Mouse (Mus musculus) left cerebral cortex, adult 8-10 months (tissue): ENCODE results near the gene Acot11. TPM values are rescaled to one million over a fixed set of nuclear protein-coding genes. Genes with fewer than 3 reads are reported as not detected.
A peak's percentile ranks its signal among the peaks of the same experiment; 100 is the strongest.
"Not testable (repeated sequence)": the region's sequence is repeated elsewhere in the genome, so short reads cannot be mapped to it uniquely, and the experiment has no call there.

ENCODE experiments used
- DNase-seq, 2 experiments: peaks; one replicate each; pipeline ENCODE4 v3.0.0; 2022; ENCODE audit warnings: low spot score in 2 of 2
- total RNA-seq, 4 experiments: library from RNA; stranded (reverse); gene quantifications; 2 replicates each; pipeline ENCODE4 v1.2.4; 2022

Acot11 gene
- total RNA-seq, 4 experiments from 2014 or later: 31.0 to 59.2 (median 51.8) TPM

DNA sequence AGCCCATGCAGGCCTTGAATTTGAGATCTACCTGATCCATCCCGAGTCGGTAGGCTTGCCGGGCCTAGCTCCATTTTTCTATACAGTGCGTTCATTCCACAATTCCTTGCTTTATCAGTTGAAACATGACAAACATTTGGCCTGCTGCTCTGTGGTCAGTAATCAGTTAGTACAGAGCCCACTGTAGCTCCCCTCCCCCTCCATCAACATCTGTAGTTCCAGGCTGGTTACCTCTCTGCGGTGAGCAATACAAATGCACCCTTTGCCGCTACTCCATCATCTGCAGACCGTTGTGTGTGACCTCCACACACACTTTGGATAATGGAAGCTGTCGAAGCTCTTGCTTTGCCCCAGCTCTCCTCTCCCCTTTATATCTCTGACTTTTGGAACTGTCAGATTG, 6.4 kb upstream of the Acot11 start:
- DNase-seq: no peak

DNA sequence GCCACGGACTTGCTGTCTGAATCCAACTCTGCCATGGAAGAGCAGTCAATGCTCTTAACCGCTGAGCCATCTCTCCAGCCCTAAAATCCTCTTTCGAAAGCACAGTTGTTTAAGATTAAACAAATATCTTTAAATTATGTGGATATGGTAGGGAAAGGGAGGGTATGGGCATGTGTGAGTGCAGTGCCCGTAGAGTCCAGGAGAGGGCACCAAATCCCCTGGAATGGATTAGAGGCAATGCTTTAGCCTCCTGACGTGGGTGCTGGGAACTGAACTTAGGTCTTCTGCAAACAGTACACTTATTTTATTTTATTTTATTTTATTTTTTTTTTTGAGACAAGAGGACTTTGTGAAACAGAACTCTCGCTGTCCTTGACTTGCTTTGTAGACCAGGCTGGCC, 5.2 kb upstream of the Acot11 start:
- DNase-seq: no peak

DNA sequence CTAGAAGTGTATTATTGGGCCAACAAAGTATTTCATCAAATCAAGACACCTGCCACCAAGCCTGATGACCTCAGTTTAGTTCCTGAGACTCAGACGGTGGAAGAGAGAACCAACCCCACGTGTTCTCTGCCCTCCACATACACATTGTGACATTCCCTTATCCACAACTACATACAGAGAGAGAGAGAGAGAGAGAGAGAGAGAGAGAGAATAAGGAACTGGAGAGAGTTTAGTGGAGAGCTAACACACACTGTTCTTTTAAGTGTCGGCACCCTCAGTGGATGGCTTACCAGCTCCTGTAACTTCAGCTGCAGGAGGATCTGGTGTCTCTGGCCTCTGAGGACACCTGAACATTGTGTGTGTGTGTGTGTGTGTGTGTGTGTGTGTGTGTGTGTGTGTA, 2.5 kb upstream of the Acot11 start:
- no peak for DNase-seq

DNA sequence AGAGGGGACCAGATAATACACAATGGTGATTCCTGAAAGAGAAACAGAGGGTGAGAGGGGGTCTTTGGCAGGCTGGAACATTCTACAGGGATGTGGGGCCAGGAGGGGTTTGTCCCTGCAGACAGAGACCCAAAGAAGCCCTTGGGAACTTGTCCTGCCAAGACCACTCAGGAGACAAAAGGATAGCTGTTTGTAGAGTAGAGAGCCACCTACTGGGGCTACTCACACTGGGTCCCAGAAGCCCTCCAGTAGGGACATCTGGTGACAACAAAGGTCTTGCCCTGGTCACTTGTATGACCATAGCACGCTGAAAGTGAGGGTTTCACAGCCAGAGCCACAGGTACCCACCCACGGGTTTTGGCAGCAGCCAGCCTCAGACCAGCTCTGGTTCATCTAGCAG, 1.1 kb upstream of the Acot11 start:
- DNase-seq: no peak

DNA sequence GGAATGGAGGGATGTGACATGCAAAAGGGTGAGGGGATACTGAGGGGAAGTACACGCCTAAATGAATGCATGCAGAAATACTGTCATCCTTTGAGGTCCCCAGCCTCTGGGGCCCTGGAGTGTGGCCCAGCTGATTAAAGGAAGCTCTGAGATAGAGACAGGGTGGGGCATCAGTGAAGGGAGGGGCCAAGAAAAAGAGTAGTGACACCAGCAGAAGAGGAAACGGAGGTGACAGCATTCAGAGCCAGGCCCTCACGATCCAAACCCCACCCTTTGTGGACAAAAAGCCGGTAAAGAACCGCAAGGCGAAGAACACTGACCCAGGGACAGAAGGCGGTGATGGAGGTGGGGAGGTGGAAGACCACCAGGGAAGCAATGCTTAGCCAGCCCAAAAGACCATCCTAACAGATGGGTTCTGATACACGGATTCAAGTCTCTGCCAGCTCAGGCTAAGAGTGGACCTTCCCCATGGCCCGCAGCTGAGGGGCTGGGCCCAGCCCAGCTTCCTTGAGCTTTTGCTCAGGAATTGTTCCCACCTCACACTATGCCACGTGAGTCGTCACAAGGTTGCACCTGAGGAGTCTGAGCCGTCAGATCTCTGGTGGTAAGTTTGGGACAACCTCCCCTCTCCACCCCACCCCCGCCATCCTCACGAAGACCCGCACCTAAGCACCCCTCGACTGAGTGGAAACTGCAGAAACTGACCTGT, 443 bp downstream of the Acot11 start:
- DNase-seq: no peak

DNA sequence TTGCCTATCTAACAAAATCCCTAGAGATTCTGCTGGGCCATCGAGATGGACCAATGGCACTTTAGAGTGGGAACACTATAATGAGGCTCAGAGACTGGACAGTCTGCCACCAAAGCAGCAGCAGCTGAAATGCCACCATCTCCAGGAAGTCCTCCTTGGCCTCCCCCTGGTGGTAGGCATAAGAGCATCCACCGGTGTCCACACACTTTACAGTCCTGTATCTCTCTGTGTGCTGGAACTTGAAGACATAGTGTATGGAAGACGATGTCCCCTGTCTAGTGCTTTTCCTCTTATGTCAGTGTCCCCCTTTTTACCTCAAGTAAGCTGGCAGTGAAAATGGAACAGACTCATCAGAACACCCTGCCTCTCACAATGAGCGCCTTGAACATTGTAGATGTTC, 1.0 kb downstream of the Acot11 start:
- no peak for DNase-seq

DNA sequence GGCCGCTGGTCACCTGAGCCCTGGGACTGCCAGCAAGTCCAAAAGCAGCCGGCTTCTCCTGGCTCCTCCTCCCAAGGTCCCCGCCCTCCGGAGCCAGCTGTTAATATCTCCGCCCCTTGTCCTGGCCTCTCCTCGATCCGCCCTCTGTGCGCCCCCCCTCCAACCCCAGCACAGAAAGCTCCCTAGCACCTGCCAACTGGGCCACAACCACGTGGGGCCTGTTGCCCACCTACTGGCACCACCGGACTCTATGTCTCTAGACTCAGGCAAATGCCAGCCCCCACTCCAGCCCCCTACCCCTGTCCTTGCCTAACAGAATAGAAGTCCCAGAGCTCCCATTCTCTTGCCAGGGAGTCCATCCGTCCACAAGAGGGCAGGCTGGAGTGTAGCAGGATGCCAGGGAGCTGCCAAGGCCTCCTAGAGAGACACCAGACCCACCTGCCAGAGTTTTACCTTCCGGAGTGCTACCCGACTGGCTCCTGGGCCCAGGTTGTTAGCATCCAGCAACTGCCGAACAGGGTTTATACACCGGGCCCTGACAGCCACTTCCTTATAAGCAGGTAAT, 4.9 kb downstream of the Acot11 start:
- peak; percentile 47 to 77 for DNase-seq

DNA sequence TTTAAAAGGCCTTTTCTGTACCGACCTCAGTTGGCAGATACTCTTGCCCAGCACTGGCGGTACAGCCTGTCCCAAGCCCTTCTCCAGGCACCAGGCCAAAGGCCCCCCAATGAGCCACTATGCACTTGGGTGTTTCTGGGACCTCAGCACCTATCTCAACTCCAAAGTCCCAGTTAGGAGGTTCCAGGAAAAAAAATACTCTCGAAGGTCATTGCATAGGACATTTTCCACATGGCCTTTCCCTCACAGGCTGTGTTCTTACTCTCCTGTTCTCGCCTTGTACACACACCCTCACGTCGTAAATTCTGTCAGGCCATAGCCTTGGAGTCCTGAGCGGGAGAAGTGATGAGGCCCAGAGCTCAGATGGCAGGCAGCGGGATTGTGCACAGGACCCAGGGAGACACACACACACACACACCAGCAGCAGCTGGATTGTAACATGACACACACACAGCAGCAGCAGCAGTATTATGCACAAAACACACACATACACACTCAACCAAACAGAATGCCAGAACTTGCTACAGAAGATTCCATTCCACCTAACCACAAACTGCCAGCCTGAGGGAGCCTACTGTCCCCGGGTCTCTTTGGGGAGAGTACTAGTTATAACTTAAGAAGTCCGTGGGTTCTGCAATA, 5.8 kb downstream of the Acot11 start:
- no peak for DNase-seq

DNA sequence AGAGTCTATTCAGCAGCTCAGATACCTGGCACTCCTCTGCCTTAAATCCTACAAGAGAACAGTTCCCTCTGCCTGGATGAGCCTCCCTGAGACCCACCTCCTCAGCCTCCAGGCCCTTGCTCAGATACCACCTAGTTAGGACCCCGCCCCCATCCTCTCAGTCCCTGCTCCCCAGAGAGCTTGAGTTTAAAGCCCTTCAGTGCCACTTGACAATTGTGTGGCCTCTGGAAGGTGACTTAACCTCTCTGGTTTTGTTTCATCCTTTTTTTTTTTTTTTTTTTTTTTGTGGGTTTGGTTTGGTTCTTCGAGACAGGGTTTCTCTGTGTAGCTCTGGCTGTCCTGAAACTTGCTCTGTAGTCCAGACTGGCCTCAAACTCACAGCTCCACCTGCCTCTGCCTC, 9.5 kb downstream of the Acot11 start:
- no peak for DNase-seq

DNA sequence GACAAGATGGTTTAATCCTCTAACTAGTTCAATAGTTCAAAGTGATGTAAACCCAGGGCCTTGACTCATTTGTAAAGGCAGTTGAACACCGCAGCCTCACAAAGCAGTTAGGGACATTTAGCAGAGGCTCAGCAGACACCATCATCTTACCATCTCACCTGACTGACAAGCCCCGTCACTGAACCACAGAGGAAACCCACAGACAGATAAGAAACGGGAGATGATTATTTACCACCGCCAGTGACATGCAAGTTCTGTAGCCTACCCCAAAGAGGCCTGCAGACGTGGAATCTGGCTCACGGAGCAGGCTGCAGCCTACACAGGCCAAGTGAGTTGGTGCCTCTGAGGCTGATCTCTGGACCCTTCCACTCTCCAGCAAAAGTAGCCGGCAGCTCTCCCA, 10.6 kb downstream of the Acot11 start:
- no peak for DNase-seq

DNA sequence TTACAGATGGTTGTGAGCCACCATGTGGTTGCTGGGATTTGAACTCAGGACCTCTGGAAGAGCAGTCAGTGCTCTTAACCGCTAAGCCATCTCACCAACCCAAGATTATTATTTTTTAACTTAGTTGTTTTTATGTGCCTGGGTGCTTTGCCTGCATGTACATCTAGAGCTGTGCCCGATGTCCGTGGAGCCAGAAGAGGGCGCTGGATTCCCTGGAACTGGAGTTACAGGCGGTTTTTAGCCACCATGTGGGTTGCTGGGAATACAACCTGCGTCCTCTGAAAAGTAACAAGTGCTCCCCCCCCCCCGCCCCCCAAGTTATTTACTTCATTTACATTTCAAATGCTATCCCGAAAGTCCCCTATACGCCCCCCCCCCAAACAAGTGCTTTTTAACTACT, 11.0 kb downstream of the Acot11 start:
- DNase-seq: not testable (repeated sequence)

DNA sequence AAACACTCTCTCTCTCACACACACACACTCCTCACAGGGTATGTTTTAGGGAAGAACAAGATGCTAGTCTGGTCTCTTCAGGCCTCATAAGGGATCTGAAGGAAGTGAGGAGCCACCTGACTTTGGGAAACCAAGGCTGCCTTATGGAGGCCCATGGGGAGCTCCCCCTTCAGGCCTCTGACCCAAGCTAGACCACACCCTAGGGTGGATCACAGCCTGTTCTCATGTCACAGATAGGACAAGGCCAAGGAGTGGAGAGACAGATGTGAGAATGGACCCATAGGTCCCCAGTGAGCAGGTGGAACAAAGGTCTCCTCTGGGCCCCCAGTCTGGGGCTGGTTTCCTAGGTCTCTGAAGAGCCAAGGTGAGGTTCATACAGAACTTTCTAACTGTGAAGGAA, 12.5 kb downstream of the Acot11 start:
- DNase-seq: no peak

DNA sequence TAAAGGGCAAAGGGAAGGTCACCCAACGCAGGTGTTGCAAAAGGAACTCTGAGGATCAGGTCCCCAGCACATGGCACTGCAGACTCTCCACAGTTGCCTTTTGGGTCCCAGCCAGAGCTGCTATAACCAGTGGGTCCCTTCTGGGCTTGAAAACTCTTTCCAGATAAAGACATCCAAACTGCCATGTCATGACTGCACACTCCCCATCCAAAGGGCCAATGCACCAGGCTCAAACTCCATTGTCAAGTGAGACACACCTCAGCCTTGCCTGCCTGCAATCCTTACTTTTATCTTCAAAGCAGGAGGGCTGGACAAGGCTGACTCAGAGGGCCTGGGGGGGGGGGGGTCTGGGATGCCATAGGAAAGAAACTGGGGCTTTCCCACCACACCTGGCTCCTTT, 13.9 kb downstream of the Acot11 start:
- no peak for DNase-seq

DNA sequence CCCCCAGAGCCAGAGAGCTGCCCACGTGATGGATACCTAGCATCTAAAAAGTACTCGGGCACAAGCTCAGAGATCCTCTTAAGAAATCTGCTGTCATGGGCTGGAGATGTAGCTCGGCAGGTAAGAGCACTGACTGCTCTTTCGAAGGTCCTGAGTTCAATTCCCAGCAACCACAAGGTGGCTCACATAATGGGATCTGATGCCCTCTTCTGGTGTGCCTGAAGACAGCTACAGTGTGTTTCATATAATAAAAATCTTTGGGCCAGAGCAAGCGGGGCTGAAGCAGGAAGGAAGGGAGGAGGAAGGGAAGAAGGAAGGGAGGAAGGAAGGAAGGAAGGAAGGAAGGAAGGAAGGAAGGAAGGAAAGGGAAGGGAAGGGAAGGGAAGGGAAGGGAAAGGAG, 14.6 kb downstream of the Acot11 start:
- not testable (repeated sequence) for DNase-seq

DNA sequence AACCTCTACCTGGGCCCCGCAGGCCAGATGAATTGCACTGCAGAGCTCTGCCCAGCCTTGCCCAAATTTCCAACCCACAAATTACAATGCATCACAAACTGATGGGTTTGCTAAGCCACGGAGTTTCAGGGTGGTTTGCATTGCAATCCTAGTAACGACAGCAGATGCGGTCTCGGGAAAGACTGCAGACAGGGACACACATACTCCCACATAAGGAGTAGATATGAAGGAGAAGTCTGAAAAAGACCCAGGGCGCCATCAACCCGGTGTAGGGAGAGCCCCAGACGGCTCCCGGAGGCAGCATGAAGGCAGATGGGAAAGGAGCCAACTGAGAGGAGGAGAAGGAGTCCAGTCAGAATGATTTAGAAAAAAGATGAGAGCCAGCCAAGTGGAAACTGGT, 15.1 kb downstream of the Acot11 start:
- peak in 1 of 2 experiments; percentile 67 for DNase-seq

DNA sequence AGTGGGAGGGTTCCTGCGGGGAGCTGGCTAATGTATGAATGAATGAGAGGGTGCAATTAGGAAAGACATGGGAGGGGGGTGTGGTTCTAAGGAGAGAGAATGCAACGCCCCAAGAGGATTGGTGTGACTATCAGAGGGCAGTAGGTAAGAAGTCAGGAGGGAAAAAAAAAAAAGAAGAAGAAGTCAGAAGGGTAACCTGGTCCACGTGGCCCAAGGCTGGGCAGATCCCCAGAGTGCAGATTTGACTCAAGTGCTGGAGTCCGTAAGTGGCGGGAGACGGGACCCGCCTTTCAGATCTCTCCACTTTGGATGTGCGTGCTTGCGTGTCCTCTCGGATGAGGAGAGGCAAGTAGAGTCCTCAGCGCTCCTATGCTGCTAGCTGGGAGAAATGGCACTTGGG, 16.2 kb downstream of the Acot11 start:
- no peak for DNase-seq

DNA sequence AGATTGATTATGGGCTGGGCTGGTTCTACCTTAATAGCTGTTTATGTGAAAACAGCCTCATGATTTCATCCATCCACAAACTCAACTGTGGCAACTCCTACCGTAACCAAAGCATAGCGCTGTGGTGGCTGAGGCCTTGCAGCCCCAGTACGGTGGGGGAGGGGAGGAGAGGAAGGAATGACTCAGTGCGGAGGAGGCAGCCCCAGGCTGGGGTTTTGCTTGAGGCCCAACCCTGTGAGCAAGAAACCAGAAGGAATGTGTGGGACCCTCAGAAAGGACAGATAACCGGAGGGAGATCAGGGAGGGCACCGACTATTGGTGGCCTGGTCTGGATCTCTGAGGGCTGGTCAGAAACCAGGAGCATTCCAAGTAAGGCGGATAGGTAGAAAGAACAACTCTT, 17.0 kb downstream of the Acot11 start:
- peak; percentile 13 to 49 for DNase-seq

DNA sequence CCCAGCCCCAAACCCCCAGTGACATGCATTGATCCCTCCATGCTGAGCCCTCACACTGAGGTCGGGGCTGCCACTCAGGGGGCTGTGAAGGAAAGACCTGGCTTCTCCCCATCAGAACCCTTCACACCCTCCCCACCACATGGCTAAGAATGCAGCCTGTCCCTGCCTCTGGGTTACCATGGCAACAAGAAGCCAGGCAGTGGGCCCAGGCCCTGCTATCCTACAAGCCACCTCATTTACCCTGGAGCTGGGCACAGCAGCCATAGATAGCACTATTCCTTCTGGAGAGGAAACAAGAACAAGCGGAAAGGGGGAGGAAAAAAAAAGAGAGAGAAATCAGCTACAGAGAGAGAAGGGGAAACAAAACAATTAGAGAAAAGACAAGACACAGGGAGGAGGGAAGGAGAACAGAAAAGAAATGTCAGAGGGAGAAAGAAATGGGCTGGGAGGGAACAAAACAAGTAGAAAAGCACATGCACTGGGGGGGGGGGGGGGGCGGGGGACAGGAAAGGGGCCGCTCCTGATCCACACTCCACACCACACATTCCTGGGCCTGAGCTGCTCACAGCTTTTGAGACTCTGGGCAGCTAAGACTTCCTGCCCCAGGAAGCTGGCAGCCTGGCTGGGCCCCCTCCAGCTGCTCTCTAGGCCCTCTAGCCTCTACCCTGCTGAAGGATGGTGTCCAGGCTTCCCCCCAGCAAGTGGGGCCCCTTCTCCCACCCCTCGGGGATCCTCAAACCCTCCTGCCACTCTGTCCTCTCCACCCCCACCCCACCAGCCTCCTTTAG, 18.9 kb downstream of the Acot11 start:
- peak; percentile 39 to 88 for DNase-seq

DNA sequence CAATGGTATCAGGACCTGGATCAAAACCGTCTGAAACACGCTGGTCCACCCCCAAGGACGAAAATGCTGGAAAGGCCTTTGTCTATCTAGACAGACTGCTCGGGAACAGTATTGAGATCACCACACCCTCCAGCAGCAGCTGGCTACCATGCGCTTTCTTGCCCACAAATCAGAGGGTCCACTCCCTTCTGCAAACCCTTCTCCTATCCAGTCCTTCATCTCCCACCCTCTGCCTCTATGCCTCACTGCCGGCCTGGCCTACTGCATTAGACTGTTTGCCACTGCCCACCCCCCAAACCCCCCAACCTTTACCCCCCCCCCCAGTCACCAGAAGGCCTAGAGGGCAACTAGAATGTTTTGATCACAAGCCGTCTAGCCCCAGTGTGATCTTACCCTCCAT, 19.5 kb downstream of the Acot11 start:
- DNase-seq: no peak

DNA sequence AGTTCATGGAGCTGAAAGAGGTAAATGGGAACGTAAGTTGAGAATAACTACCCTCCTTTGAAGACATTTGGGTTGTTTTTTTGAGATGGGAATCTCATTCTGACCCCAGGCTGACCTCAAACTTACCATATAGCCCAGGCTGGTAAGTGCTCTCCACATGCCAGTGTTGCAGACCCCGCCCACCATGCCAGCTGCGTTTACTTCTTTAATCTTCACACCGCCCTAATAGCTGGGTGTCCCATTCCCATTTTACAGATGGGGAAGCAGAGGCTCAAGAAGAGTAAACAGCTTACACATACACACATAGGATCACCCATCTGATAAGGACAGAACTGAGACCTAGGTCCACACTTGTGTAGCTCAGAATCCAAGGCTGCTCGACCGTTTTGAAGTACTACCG, 20.0 kb downstream of the Acot11 start:
- DNase-seq: no peak

DNA sequence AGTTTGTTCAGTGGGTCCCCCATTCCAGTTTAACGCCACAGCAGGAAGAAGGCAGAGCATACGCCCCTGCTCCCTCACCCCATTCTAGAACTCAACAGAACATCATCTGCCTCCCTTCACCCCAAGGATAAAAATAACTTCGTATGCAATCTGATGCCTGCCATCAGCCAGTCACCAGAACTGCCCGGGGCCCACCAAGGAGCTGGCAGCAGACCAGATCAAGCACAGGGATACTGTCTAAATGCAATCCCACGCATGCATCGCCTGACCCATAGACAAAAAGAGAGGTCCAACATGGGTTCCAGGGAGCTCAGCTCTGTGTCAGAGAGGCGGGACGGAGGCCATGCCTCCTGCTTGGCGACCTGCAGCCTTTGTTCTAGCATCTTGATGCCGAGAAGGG, 21.7 kb downstream of the Acot11 start:
- DNase-seq: no peak

DNA sequence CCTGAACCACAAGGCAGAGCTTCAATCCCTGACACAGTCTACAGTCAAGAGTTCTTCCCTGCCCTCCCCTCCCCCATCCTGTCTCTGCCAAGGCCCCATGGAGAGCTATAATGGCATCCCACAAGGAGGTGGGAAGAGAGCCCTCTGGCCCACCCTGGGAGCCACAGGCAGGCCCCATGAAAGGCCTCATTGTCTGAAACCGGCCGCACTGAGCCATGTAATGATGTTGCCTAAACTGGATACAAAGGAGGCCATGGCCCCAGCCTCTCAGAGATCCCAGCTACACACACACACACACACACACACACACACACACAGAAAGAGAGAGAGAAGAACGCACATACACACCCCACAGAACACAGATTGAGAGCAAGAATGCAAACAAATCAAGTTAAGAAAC, 24.8 kb downstream of the Acot11 start:
- DNase-seq: peak in 1 of 2 experiments; percentile 63
